Mouse (Mus musculus): ENCODE results near the gene Pelo.

DNA sequence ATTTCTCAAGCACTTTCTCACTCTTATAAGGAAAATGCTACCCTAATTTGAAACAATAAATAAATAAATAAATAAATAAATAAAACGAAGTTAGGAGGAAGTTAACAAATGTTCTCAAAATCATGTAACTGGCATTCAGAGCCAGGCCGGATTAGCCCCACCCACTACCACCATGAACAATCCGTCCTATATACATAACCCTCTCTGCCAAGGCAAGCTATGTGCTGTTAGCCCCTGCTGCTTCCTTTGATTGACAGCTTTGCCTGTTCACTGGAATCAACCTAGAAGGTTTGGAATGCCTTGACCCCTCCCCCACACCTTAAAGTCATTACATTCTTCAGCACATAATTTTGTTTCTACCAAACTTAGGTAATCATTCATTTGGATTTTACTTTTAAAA is 1.5 kb upstream of the Pelo start:
- TF ChIP-seq CTCF (IDR thresholded peaks at IDR 0.05; ENCODE audit: low read depth) (no peak), EP300 (IDR thresholded peaks at IDR 0.05; ENCODE audit: low read depth) (no peak)
